Mouse (Mus musculus): ENCODE measurements around the gene Mvd.

DNA sequence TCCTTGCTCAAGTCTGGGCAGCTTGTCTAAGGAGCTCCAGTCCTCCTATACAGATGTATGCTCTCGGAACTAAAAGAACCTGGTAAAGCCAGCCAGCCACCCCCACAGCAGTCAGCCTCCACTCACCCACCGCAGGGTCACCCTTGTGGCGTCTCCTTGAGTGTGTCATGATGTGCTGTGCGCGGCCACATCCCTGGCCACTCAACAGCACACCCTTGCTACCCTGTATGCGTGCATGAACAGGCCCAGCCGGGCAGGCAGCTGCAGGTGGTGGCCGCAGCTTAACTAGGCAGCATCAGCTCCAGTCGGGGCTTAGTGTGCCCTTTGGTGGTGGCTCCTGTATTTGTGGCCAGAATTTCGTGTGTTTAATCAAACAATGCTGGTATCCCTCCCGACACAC is 13.9 kb upstream of the Mvd start:
- TF ChIP-seq POLR2A (IDR thresholded peaks at IDR 0.05; ENCODE audit: borderline replicate concordance, low read depth, low read length) = no peak
- TF ChIP-seq CTCF (IDR thresholded peaks at IDR 0.05; ENCODE audit: low read depth, low read length) = no peak
